Mouse (Mus musculus) T-cell, adult 66 days (primary cell): ENCODE results near the gene Mpo. TPM values are rescaled to one million over a fixed set of nuclear protein-coding genes. Genes with fewer than 3 reads are reported as not detected.

Source experiments
- total RNA-seq, 2 experiments: library from RNA; stranded (reverse); gene quantifications; 3 replicates in 1 of 2; 4 replicates in 1 of 2; pipeline ENCODE4 v1.2.4; 2023

Mpo gene
- total RNA-seq, result 1 to 10 TPM in 1 of 2 experiments, under 1 TPM in 1; 0.24 to 1.1 TPM

DNA sequence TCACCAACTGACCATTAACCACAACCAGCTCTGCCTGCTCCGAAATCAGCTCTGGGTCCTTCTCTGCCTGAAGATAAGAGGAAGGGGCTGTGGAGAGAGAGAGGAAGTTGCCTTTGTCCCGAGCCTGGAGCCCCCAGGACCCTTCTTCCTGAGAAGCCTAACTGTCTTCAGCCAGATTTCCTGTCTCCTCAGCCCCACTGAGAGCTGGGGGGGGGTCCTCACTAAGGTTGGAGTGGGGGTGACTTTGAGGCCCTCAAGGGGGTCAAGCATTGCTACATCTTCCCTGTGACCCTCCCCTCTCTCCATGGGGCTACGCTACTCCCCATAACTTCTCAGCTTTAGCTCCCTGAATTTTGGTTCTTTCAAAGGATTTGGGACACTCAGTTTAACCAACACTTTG, at the start of gene Mpo:
Mpo (plus strand) TSS at position 122 of the 400 bp plus-strand sequence.

DNA sequence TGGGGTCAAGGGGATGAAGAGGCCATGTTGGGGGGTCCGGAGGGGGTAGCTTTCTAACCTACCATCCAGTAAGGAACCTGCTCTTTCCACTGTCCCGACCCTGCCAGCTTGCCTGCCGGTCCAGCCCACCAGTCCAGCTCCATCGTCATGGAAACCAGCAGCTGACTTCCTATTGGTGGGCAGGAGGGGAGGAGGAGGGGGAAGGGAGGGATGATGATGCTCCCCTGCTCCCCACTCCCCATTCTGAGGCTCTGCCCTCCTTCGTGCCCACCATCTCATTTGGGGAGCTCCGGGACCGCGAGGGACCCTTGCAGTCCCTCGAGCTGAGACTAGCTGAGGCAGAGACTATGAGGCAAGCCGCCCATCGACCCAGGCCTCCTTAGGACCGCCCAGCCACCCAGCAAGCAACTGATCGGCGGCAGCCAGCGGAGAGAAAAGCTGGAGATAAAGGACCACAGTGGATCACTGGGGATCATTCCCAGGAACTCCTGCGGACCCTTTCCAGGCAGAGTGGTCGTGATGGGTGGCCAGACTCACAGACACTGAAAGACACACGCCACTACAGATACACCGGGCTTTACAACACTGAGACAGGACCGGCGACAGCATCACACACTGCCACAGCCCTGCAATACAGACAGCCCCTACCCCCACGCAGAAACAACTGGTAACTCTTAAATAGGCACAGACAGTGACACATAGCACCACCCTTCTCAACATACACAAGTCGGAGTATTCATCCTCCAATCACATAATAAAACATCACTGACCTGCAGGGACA, 32.9 kb upstream of the Mpo start, which contains the start of gene Tspoap1:
Tspoap1 (plus strand) TSS at position 241 of the 781 bp plus-strand sequence.

GRCm38 (mm10) chr11:87828239-87828900, 35.0 kb downstream of the Mpo start, which contains the start of gene Lpo:
Lpo (minus strand) TSS chr11:87828289.

DNA sequence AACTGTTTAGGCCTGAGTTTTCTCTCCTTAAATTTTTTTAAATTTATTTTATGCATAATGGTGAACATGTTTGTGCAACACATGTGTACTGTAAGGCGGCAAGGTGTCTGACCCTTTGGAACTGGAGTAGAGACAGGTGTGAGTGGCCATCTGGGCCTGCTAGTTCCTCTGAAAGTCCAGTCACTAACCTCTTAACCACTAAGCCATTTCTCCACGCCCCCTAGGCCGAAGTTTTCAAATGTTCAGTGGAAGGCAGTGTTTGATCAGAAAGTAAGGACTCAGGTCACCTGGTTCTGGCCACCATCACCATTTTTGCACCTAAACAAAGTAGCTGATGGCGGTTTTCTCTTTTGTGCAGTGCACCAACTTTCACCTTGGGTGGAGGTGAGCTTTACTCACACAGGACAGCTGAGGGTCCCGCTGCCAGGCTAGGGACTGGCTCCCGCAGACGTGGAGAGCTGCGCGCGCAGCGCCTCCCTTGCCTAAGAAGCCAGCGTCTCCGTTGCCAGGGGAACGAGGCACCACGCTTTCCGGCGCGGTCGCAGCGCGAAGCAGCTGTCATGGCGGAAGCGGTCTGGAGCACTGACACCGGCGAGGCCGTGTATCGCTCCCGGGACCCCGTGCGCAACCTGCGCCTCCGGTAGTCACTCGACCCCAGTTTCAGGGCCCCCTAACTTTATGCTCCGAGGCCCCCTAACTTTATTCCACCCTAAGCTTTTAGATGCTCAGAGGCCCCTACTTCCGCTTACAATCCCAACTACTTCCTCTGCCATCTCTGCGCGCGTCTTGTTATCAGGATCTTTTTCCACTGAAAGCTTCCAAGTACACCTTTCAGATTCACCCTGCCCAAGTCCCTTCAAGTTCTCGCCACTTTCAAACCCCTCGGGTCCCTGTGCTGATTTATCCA, 59.6 kb downstream of the Mpo start, which contains the start of gene Mks1:
Mks1 (plus strand) TSS at position 526 of the 907 bp plus-strand sequence.

Other genes with a start within 250 kb of the Mpo start
- not detected for gene Gm11492, start 226.9 kb upstream of the Mpo start, total RNA-seq
- 1 to 10 TPM; 1.5 to 4.0 TPM for gene Sept4, start 224.7 kb upstream of the Mpo start, total RNA-seq
- 10 to 100 TPM; 24.7 to 26.3 TPM for gene Mtmr4, start 201.4 kb upstream of the Mpo start, total RNA-seq
- gene Hsf5, start 176.4 kb upstream of the Mpo start, total RNA-seq, result under 1 TPM in 1 of 2 experiments, not detected in 1; 0.12 TPM
- gene Rnf43, start 130.9 kb upstream of the Mpo start, total RNA-seq, result 1 to 10 TPM; 6.7 TPM
- 100 to 1,000 TPM; 157 to 160 TPM for gene Supt4a, start 56.0 kb upstream of the Mpo start, total RNA-seq
- gene Tspoap1, start 33.0 kb upstream of the Mpo start, total RNA-seq, result 1 to 10 TPM; 4.4 to 7.1 TPM
- not detected for gene Lpo, start 34.7 kb downstream of the Mpo start, total RNA-seq
- gene Mks1, start 59.6 kb downstream of the Mpo start, total RNA-seq, result 10 to 100 TPM; 10.7 to 16.2 TPM
- not detected for gene Epx, start 82.0 kb downstream of the Mpo start, total RNA-seq
- gene Olfr462, start 98.7 kb downstream of the Mpo start, total RNA-seq, result not detected
- not detected for gene Olfr463, start 103.8 kb downstream of the Mpo start, total RNA-seq
- gene Olfr464, start 127.4 kb downstream of the Mpo start, total RNA-seq, result not detected
- 10 to 100 TPM; 26.0 to 30.6 TPM for gene Dynll2, start 194.0 kb downstream of the Mpo start, total RNA-seq